Mouse (Mus musculus) heart, postnatal 0 days (tissue): ENCODE measurements around the gene Slc17a8.
"Not testable (repeated sequence)": the region's sequence is repeated elsewhere in the genome, so short reads cannot be mapped to it uniquely, and the experiment has no call there.

Experiments
- CTCF ChIP-seq: IDR thresholded peaks from 2 replicates; pipeline ENCODE4 v1.5.1; 2016; ENCODE audit warnings: antibody characterized with exemption, control low read depth, low read depth
- EP300 ChIP-seq: IDR thresholded peaks from 2 replicates; pipeline ENCODE4 v1.6.1; 2016; ENCODE audit warnings: antibody characterized with exemption, low read depth

DNA sequence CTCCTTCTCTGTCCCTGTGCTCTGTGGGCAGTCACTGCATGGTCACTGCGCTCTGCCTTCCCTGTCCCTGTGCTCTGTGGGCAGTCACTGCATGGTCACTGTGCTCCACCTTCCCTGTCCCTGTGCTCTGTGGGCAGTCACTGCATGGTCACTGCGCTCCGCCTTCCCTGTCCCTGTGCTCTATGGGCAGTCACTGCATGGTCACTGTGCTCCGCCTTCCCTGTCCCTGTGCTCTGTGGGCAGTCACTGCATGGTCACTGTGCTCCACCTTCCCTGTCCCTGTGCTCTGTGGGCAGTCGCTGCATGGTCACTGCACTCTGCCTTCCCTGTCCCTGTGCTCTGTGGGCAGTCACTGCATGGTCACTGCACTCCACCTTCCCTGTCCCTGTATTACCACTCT, 49.3 kb upstream of the Slc17a8 start:
- TF ChIP-seq CTCF, EP300: not testable (repeated sequence)
